Mouse (Mus musculus) T-helper 1 cell (primary cell): ENCODE measurements around the gene Noc2l.

Experiments
- in situ Hi-C: fragments of 300-600 bp; cut with MboI, MseI; formaldehyde crosslinking; loops from one replicate; pipeline ENCODE4 v1.15.1; 2025; ENCODE audit warnings: high pct_unique_total_duplicates

The Noc2l gene

DNA sequence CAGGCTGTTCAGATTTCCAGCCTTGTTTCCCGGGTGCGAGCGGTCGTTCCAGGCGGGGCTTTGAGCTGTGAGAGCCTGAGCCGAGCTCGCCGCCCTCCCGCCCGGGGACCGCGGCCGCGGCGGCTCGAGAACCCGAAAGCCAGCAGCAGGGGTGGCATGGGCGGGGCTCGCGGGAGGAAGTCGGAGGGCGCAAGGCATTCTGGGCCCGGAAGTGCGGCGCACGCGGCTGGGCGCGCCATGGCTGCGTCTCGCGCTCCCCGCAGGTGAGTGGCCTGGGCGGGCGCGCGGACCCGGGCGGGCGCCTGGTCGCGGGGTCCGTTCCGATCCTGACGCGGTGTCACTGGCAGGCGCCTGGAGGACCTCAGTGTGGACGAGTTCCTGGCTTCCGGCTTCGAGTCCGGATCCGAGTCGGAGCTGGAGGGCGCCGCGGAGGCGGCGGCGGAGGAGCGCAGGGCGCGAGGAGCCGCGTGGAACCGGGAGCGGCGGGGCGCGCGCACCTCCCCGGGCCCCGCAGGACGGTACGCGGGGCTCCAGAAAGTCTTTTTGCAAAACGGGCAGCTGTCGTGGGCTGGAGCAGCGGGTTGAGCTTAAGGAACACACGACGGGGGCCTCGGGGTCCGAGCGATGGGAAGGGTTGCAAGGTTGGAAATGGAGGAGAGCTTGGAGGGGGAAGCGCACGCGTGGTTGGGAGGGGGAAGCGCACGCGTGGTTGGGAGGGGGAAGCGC lies at the start of gene Noc2l:
Gene Noc2l (plus strand): TSS at position 203 of the 726 bp plus-strand sequence.
- in situ Hi-C loops = no loop called here

DNA sequence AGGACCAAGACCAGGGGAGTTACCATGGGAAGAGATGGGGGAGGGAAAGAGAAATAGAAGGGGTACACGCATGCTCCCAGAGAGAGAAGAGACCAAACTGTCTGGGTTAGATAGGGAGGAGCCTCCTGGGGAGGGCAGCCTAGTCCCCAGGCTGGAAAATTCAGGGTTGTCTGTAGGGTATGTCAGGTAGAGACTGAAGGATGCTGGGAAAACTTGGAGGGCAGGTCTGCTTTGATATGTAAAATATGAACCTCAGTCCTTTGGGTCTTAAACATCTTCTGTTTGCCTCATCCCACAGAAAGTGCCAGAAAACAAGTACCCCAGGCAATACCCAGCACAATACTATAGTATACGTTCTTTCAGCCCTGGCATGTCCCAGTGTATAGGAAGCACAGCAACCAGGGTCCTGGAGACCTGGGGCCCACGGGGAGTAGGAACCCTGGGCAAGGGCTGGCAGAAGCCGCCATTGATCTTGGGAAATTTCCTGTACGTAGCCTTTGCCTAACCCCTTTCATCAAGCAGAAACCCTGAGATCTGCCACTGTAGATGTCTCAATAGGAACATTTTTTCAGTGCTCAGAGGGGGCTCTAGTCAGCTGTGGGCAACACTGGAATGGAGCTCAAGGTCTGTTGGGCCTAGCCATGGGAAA lies 47.5 kb upstream of the Noc2l start:
- in situ Hi-C loops = no loop called here

DNA sequence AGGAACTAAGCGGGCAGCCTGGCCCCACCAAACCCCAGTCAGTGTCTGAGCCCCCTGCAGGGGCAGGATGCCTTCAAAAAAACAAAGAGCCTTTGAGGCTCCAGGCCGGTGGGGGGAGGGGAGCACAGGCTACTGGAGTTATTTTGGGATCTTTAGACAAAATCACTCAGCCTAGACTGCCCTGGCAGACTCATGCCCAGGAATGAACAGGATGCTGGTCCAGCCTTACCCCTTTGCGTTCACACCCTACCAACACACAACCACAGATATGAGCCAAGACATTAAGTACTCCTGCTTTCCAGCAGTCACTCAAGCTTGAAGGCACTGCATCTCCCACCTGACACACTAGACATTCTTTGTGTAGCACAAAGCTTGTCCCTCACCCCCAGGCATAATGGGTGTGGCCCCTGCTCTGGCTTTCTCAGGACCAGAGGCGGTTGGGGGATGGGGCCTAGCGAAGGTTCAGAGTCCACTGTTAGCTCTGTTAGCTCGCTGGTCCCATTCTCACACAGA lies 46.9 kb upstream of the Noc2l start:
- in situ Hi-C loops = no loop called here

DNA sequence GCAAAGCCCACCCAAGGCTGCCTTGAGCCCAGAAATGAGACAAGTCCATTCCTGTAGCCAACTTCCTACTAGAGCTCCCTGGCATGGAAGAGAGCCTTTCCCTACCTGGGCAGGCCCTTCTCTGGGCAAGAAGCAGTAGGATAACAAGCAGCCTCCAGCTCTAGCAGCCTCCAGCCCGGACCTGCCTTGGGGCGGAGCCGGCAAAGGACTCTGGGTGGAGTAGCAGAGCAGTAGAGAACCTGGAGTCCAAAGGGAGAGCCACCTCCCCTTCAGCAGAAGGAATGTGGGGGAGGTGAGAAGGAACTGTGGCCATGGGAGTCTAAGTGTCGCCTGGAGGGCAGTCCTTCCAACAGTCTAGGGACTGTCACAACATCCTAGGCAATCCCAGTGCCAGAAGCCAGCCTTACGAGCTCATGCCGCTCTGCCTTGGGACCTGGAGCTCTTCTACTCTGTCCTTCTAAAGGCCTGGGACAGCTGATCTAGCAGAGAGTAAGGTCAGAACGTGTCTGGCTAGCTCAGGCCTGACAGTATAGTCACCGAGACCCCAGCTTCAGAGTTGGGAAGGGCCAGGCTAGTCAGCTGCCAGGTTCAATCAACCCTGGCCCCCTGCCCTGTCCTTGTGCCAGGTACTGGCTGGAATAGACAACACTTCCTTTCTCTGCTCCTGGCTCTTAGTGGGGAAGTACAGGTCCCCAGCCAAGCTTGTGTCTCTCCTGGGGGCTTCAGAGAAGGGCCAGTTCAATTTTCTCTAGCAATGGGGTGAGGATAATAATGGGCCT lies 43.2 kb upstream of the Noc2l start:
- in situ Hi-C loops = no loop called here

DNA sequence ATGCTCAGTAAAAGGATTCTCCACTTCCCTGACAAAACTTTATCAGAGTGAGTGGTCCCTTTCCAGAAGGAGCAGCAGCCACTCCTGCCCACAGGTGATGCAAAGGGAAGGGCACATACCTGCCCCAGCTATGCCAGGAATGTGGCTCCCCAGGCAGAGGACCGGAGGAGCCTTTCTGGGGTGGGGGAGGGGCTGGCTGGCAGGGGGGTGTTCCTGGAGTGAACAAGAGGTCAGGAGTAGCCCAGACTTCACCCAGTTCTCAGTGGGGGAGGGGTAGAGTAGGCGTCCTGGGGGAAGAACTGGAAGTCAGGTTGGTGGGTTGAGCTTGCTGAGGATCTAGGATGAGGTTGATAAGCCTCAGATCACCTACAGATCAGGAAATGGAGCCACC lies 42.6 kb upstream of the Noc2l start:
- in situ Hi-C loops = no loop called here

DNA sequence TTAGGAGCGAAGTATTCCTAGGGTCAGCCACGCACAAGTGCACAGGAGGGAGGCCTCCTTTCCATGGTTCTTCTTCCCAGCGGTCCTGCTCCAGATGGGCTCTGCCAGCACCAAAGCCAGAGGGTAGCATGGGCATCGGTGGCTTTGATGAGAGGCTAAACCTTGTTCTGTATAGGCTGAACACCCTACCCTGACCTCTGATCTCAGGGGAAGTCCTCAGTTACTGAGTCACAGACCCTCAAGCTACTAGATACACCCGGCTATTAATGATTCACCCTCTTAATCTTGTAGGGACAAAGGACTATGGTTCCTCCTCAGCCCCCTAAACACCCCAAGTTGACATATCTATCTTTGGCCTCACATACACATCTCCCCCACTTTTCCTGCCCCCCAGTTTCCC lies 41.9 kb upstream of the Noc2l start:
- in situ Hi-C loops = no loop called here

DNA sequence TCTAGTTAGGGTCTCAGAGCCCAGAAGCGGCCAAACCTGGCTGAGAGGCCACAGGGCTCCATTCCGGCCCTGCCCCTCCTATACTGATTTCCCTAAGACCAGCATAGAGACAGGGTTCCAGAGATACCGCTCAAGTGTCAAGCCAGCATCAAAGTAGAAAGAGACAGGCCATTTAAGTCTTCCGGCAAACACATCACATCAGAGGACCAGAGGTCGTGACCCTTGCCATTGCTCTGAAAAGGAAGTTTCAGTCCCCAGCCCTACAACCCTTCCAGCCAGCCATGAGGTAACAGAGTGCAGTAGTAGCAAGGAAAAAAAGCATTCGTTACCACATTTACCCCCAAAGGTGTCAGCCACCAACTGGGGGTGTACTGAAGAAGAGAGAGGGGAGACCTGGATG lies 41.5 kb upstream of the Noc2l start:
- in situ Hi-C loops = no loop called here

DNA sequence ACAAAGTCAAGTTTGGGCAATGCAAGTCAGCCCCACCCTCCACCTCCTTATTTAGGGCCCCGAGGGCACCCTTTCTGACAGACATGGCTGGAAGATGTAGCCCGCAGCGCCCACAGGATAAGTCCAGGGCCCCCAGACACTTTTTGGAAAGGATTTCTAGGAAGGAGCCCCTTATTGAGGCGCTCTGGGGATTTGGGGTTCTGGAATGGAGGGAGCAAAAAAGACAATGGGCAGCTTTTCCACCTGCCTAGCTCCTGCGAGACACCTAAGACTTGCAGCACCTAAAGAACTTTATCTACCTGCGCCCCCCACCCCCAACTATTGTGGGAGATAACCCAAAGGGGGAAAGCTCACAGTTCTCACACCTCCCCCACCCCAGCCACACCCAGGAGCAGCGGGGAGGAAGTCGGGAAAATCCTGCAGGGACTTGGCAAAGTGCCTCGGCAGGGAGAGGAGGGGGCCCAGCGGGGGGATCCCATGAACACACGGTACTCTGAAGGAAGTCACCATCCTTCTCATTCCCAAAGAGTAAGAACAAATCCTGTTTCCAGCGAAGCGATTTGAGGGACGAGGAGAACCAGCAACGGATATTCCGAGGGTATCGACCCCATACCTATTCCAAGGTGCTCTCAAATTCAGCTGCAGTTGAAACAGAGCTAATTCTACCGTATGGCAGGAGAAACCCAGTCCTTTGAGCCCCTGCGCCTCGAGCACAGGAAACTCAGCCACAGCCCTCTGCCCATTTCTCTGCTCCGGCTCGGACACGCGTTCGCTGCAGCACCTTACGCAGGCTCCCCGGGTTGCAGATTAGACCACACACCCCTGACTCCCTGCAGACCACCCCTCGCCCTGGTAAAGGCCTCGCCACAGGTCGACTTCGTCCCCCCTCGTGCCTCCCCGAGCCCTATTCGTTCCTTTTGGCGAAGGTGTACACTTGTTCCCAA lies 39.6 kb upstream of the Noc2l start:
- in situ Hi-C loops = no loop called here

DNA sequence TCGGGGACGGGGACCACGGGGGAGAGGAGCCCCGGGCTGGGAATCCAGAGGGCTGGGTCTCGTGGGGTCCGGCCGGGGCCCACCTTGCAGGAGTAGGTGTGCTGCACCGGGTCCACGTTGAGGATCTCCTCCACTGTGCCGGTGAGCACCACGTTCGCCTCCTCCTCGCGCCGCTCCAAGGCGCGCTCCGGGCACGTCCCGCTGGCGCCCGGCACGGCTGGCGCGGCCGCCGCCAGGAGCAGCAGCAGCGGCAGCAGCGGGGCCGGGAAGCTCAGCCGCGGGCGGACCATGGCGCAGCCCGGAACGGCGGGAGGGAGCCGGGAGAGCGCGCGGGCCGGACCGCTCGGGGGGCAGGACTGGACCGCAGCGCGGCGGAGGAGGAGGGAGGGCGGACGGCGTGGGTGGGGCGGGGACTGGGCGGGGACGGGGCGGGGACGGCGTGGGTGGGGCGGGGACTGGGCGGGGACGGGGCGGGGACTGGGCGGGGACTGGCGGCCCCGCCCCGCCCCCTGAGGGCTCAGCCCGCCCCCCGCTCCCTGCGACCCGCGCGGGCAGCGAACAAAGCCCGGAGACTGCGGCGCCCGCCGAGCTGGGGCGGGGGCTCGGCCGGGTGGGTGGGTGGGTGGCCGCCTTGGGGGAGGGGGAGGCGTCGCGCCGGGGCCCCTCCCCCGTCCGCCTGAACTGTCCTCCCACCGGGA lies 38.5 kb upstream of the Noc2l start, which contains the start of gene Agrn:
Gene Agrn (minus strand): TSS at position 358 of the 698 bp plus-strand sequence.
- in situ Hi-C loops = no loop called here

DNA sequence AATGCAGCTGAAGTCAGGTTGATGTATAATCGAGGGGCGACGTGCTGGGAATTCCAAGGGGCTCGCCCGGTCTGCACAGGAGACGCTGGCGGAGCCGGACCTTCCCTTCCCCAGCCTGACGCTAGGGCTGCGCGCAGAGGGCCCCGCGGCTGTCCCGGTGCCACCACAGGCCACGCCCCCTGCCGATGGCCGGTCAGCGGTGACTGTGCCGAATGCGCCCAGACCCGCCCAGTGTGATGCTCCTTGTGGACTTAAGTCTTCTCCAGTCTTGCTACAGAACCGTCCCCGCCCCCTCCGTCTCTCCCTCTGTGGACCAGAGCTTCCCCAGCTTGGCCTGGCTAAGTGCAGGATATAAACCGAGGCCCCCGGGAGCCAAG lies 38.0 kb upstream of the Noc2l start:
- in situ Hi-C loops = no loop called here

DNA sequence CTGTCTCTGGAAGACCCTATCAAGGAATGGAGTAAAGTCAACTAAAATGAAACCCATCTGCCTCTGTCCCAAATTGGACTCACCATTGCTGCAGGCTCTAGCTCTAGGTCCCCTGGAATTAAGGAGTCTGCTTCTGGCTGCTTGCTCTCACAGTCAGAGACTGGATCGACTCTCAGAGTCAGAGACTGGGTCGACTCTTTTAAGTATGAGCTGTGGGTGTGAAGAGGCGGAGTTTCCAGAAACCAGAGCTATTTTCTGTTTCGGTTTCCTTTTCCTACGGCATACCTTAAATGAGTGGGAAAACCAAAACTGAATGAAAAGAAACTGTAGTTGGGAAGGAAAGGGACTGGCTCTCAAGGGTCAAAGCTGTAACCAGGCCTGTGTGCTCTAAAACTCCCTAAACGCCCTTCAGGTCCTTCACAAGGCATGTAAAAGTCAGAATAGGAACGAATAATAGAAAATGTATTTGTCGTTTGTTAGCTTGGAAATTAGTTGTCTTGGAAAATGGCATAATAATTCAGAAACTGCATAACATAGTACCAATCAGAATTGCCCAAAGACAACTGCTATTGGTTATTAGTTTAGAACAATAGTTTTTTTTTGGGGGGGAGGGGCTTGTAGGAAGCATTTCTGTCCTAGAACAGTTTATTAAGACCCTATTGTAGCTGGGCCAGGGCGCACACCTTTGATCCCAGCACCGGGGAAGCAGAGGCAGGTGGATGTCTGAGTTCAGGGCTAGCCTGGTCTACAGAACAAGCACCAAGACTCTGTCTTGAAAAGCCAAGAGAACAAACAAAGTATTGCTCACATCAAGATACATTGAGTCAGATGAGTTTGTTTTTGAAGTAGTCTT lies 35.0 kb upstream of the Noc2l start, which contains the start of gene Isg15:
Gene Isg15 (minus strand): TSS at position 196 of the 853 bp plus-strand sequence.
- in situ Hi-C loops = no loop called here

DNA sequence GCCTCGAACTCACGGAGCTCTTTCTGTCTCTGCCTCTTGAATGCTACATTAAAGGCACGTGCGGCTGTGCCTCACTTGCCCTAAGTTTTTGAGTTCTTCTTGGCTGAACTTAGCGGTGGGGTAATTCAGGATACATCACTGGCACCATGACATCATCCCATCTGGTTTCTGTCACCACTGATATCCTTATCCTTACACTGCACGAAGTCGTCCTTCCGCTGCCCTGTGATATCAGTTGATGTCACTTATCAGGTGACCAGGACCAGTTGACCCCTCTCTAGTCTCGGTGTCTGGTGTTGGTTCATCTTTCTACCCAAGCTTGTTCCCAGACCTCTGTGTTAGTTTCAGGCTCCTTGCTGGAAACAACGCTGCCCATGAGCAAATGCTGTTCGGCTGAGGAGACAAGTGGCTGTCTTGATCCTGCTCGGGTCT lies 33.3 kb upstream of the Noc2l start:
- in situ Hi-C loops = no loop called here

DNA sequence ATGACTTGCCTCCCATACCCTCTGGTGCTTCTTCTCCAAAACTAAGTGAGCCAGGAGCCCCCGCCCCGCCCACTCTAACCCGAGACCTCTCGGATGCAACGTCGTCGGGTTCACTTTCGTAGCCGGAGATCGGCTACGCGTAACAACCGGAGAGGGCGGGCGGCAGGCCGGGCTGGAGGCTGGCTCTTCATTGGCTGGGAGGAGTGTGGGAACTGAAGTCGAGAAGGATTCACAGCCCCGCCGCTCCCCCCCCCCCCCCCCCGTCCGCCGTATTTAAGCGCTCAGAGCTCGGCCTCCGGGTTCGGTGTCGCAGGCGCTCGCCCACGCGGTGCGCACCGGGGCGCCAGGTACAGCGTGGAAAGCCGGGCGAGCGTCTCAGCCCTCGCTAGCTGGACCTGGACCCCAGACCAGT lies 32.8 kb upstream of the Noc2l start, which contains the start of gene AW011738:
Gene AW011738 (plus strand): TSS at position 304 of the 412 bp plus-strand sequence.
- in situ Hi-C loops = no loop called here

DNA sequence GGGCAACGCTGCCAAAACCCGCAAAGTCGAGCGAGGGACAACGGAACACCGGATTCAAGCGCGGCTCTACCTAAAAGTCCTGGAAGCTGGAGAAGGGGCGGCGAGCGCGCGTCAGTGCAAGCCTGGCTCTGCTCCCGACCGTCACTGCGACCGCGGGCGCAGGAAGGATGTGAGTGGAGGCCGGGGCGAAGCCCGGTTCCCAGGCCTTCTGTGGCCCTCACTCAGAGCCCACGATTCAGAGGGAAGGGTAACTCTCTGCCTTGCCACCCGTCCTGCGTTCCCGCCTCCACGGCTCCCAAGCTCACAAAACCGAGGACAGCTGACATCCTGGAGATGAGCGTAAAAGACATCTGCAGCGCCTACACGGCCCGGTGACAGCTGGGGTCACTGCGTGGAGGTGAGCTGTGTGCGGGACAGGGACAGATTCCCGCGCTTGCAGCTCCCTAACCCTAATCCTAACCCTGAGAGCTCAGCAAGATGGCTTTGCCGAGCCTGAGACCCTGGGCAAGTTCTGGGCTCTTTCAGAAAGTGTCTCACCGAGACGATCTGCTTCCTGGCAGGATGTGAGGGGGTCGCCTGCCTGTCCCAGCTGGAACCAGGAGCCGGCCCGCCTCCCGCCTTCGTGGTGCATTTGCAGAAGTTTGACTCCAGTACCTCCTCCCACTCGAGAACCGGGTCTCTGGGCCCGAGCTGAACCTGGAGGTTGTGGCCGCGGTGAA lies 32.2 kb upstream of the Noc2l start:
- in situ Hi-C loops = no loop called here

DNA sequence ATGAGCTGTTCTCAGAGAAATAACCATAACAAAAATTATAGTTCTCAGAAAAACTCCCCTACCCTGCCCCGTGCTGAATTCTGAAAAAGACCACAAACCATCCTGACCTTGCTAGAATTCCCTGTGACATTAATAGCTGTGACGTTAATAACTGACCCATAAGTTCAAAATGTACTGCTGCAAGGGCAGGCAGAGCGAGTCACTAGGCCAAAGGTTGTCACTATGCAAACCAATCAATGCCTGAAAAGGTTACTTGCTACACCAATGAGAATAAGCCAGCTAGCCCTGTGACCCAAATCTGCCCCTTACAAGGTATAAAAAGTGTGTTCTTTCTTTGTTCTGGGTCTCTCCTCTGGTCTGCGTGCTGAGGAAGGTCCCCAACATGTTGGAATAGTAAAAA lies 26.9 kb upstream of the Noc2l start:
- in situ Hi-C loops = no loop called here

DNA sequence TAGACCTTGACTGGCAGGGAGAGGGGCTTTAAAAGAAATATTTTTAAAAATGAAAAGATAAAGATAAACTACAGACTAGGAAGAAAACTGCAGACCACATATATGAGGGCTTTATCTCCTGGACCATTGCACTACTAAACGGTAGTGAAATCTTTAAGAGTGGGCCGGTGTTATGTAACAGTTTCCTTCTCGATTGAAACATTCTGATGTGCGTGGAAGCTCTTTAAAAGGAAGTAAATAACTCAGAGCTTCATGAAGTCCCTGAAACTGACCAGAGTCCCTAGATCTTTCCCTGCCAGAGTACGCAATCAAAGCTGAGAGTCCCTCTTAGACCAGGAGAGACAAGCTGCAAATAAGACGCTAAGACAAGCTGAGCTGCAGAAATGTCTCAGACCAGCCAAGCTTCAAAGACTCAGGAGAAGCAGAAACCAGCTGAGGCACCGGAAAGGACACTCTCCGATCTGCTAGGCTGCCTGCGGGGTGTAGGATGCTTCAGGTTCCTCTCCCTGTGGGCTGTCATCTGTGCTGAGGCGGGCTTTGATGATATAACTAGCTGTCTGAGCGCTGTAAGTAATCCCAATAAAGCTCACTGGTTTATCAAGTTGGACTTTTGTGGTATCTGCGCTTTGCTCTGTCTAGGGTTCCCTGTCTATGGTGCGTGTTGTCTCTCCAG lies 25.7 kb upstream of the Noc2l start:
- in situ Hi-C loops = no loop called here

DNA sequence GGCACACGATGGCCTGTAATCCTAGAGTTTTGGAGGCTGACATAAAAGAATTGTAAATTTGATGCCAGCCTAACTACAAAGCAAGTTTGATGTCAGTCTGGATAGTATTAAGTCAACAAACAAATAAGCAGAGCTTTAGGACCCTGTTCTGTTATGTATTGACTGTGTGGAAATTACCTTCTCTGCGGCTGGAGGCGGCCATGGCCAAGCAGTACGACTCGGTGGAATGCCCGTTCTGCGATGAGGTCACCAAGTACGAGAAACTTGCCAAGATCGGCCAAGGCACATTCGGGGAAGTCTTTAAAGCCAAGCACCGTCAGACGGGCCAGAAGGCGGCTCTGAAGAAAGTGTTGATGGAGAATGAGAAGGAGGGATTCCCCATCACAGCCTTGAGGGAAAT lies 22.7 kb upstream of the Noc2l start:
- in situ Hi-C loops = no loop called here

DNA sequence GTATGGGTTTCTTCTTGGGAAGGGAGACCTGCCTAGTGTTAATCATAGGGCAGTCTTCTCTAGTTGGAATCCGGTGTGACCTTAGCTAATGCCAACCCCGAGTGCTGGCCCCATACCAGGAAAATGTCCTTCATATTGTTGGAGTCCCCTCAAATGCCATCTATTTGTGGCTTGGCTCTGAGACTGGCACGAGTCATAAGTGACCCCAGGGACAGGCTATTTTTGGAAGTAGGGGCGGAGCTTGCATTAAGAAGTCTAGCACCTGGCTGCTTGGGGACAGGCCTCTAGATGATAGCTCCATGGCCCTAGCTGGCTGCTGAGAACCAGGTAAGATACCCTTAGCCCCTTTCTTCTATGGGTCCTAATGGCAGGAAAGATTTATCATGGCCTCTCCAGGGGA lies 20.2 kb upstream of the Noc2l start, which contains the start of gene Perm1:
Gene Perm1 (plus strand): TSS at position 220 of the 400 bp plus-strand sequence.
- in situ Hi-C loops = no loop called here
